ENCODE assay signal across 10 mouse cellular contexts in the genomic region with DNA sequence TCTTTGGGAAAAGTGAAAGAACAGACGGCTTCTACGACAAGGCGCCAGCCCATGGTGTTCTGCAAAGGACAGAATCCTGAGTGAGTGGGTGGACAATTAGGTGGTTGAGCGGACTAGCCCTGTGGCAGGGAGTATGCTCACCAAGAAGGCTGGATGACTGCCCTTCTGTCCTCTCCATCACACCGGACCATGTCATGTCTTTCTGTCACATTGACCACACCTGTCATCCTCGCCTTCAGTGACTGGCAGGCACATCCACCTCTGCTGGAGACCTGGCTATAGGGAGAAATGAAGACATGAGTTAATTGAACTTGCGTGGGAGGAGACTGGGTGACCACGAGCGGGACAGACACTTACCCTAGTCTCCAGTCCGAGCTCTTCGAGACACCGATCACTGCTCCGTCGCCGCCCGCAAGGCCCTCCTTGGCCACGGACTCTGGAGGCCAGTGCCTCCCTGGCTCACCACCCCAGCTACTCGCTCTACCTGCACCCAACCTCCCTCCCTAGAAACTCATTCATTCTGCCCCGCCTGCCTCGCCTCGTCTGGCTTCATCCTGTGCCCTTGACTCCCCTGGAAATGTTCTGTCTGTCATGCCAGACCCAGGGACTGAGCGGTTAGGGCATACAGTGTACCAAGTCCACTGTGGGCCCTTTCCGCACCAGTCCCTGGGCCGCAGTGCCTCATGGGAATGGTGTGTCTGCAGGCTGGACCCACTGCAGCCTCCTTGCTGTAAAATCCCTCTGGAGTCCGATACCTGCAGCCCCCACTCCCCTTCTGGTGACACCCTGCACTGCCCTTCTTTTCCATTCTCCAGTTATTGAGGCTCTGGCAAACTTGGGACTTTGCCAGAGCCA. TPM values are rescaled to one million over a fixed set of nuclear protein-coding genes. Genes with fewer than 3 reads are reported as not detected.
DNase-seq lines count a peak whose midpoint lies in the region; ATAC-seq and TF ChIP-seq lines count a peak whose summit lies in the region.
"Had no signal": no experiment of that assay in that cellular context is flagged by ENCODE, and none has a peak within 500 bp of the region (broad histone marks: within the 10 kb centered on the region; RNA-seq: fewer than 3 reads in every experiment).

No protein-coding gene starts in this region.

- H3K9me3 ChIP-seq in forebrain, embryonic 12.5 days: peaks cover 17% of the 10 kb centered on the region; the same call in 1 of the 2 replicates
- H3K9me3 ChIP-seq in forebrain, embryonic 13.5 days (replicated peaks): peaks cover 10% of the 10 kb centered on the region; the same call in 1 of the 2 replicates
- no peaks in the 10 kb centered on the region for H3K9me3 ChIP-seq in lung, postnatal 0 days (ENCODE audit: low read length)
- peaks cover 13% of the 10 kb centered on the region for H3K9me3 ChIP-seq in limb, embryonic 10.5 days (replicated peaks)
- H3K9me3 ChIP-seq in stomach, embryonic 16.5 days (replicated peaks; ENCODE audit: control insufficient read depth, low read length): peaks cover 5% of the 10 kb centered on the region; the same call in 1 of the 2 replicates

- TF ChIP-seq CTCF in lung, postnatal 0 days (IDR thresholded peaks at IDR 0.05): no peak

- H3K4me3 ChIP-seq in forebrain, embryonic 12.5 days (replicated peaks): no peak overlapping the region; the same call in 1 of the 2 replicates
- no peak overlapping the region for H3K4me3 ChIP-seq in forebrain, embryonic 13.5 days
- H3K4me3 ChIP-seq in lung, postnatal 0 days (ENCODE audit: low read depth, low read length): no peak overlapping the region; the same call in 1 of the 2 replicates
- peak overlapping the region; percentile 60 for H3K4me3 ChIP-seq in limb, embryonic 10.5 days
- H3K4me3 ChIP-seq in stomach, embryonic 16.5 days (replicated peaks; ENCODE audit: low read length): peak overlapping the region; percentile 58

- TF ChIP-seq EP300 in lung, postnatal 0 days (IDR thresholded peaks at IDR 0.05): no peak

- 0 out of 2 replicates have a peak overlapping the region, but pooled peaks have one; percentile 8 for H3K9ac ChIP-seq in forebrain, embryonic 12.5 days
- no peak overlapping the region for H3K9ac ChIP-seq in forebrain, embryonic 13.5 days
- no peak overlapping the region for H3K9ac ChIP-seq in lung, postnatal 0 days (replicated peaks; ENCODE audit: low read depth)
- H3K9ac ChIP-seq in stomach, embryonic 16.5 days (ENCODE audit: low read length): peak overlapping the region; percentile 83

- no peaks in the 10 kb centered on the region for H3K36me3 ChIP-seq in forebrain, embryonic 12.5 days (replicated peaks)
- H3K36me3 ChIP-seq in forebrain, embryonic 13.5 days (ENCODE audit: poor library complexity, severe bottlenecking): no peaks in the 10 kb centered on the region
- no peaks in the 10 kb centered on the region for H3K36me3 ChIP-seq in lung, postnatal 0 days (ENCODE audit: insufficient read depth, low read length)
- H3K36me3 ChIP-seq in limb, embryonic 10.5 days: peaks cover 16% of the 10 kb centered on the region
- no peaks in the 10 kb centered on the region for H3K36me3 ChIP-seq in stomach, embryonic 16.5 days (ENCODE audit: control insufficient read depth, insufficient read depth, low read length)

- WGBS in forebrain, embryonic 12.5 days: 90% methylated on average over 25 of the region's 25 CpGs
- whole genome bisulfite sequencing in forebrain, embryonic 13.5 days: 91% methylated on average over 25 of the region's 25 CpGs
- WGBS in lung, postnatal 0 days: 48% methylated on average over 25 of the region's 25 CpGs
- 75% methylated on average over 25 of the region's 25 CpGs for WGBS in limb, embryonic 10.5 days
- WGBS in stomach, embryonic 16.5 days: 51% methylated on average over 25 of the region's 25 CpGs

- H3K27me3 ChIP-seq in forebrain, embryonic 12.5 days: peaks cover 23% of the 10 kb centered on the region; the same call in 1 of the 2 replicates
- no peaks in the 10 kb centered on the region for H3K27me3 ChIP-seq in forebrain, embryonic 13.5 days
- no peaks in the 10 kb centered on the region for H3K27me3 ChIP-seq in lung, postnatal 0 days (replicated peaks; ENCODE audit: insufficient read depth, low read length)
- H3K27me3 ChIP-seq in limb, embryonic 10.5 days (ENCODE audit: low read depth, poor library complexity, severe bottlenecking): no peaks in the 10 kb centered on the region
- H3K27me3 ChIP-seq in stomach, embryonic 16.5 days (ENCODE audit: control insufficient read depth, insufficient read depth, low read length): no peaks in the 10 kb centered on the region

- DNase-seq in lung, postnatal 0 days (ENCODE audit: low spot score): no peak
- DNase-seq in lung, postnatal 25 days (ENCODE audit: low spot score): no peak
- no peak for DNase-seq in limb, embryonic 10.5 days (ENCODE audit: low spot score)
- no peak for DNase-seq in spleen, postnatal 36 days (ENCODE audit: low spot score in 2 of 2)
- DNase-seq: gastrocnemius, postnatal 14 days; right cerebral cortex, postnatal 4 days had no signal

- ATAC-seq in forebrain, embryonic 12.5 days (ENCODE audit: low FRiP score): no peak
- no peak for ATAC-seq in forebrain, embryonic 13.5 days
- ATAC-seq in lung, postnatal 0 days: no peak
- no peak for ATAC-seq in stomach, embryonic 16.5 days (ENCODE audit: insufficient read depth, low FRiP score)
- ATAC-seq in erythroid progenitor cell, adult 5-6 weeks (replicated peaks; ENCODE audit: low FRiP score, poor library complexity, severe bottlenecking): no peak

- H3K4me1 ChIP-seq in forebrain, embryonic 12.5 days: peaks cover 30% of the 10 kb centered on the region
- peaks cover 13% of the 10 kb centered on the region; the same call in 1 of the 2 replicates for H3K4me1 ChIP-seq in forebrain, embryonic 13.5 days
- peaks cover 3% of the 10 kb centered on the region; the same call in 1 of the 2 replicates for H3K4me1 ChIP-seq in lung, postnatal 0 days (ENCODE audit: insufficient read depth, low read depth, low read length)
- H3K4me1 ChIP-seq in limb, embryonic 10.5 days: peaks cover 82% of the 10 kb centered on the region
- peaks cover 44% of the 10 kb centered on the region for H3K4me1 ChIP-seq in stomach, embryonic 16.5 days (ENCODE audit: control insufficient read depth, insufficient read depth, low read length)

- H3K27ac ChIP-seq in forebrain, embryonic 12.5 days: peak overlapping the region; percentile 15; the same call in 1 of the 2 replicates
- H3K27ac ChIP-seq in forebrain, embryonic 13.5 days: no peak overlapping the region
- H3K27ac ChIP-seq in lung, postnatal 0 days (ENCODE audit: low read length): no peak overlapping the region
- H3K27ac ChIP-seq in limb, embryonic 10.5 days: peak overlapping the region; percentile 91
- peak overlapping the region; percentile 96 for H3K27ac ChIP-seq in stomach, embryonic 16.5 days (ENCODE audit: low read length)

- peak overlapping the region; percentile 49; the same call in 1 of the 2 replicates for H3K4me2 ChIP-seq in forebrain, embryonic 12.5 days
- no peak overlapping the region for H3K4me2 ChIP-seq in forebrain, embryonic 13.5 days
- H3K4me2 ChIP-seq in lung, postnatal 0 days (replicated peaks; ENCODE audit: low read depth, low read length): peak overlapping the region; percentile 50; the same call in 1 of the 2 replicates
- H3K4me2 ChIP-seq in stomach, embryonic 16.5 days (ENCODE audit: low read depth, low read length): peak overlapping the region; percentile 58

RNA-seq across cellular contexts. Expression of a gene that starts 44.2 kb away (rescaled TPM):
- 10.8 and 15.9 TPM in 2 replicates for polyA plus RNA-seq in forebrain, embryonic 12.5 days (2016; fragmentation: Nextera tagmentation; extraction: Ambion mirVana)
- polyA plus RNA-seq in forebrain, embryonic 13.5 days (2015; fragmentation: Nextera tagmentation; extraction: Ambion mirVana): 16.2 and 16.5 TPM in 2 replicates
- polyA plus RNA-seq in lung, postnatal 0 days (2015; fragmentation: Nextera tagmentation; extraction: Ambion mirVana): 15.2 and 15.7 TPM in 2 replicates
- 25.9 and 33.7 TPM in 2 replicates for polyA plus RNA-seq in limb, embryonic 10.5 days (2016; fragmentation: Nextera tagmentation; extraction: Ambion mirVana)
- 16.2 and 30.7 TPM in 2 replicates for polyA plus RNA-seq in stomach, embryonic 16.5 days (2015; fragmentation: Nextera tagmentation; extraction: Ambion mirVana)
- total RNA-seq in erythroid progenitor cell, adult 5-6 weeks (2015; ENCODE audit: low replicate concordance): 9.6 TPM in 1 of 2 replicates, not detected in the other
- total RNA-seq in erythroid progenitor cell, adult 5-6 weeks (2017; ENCODE audit: low replicate concordance): 0.13 TPM in 1 of 2 replicates, not detected in the other

Comparison
In these comparisons a context has a peak if more than half of its experiments do, and no peak if none do; other contexts are left out.
1. H3K27ac ChIP-seq: peak in forebrain, embryonic 12.5 days (single experiment), limb, embryonic 10.5 days (single experiment) and stomach, embryonic 16.5 days (single experiment); none in forebrain, embryonic 13.5 days (single experiment) and lung, postnatal 0 days (single experiment).
2. H3K9ac ChIP-seq: peak in forebrain, embryonic 12.5 days (single experiment) and stomach, embryonic 16.5 days (single experiment); none in forebrain, embryonic 13.5 days (single experiment) and lung, postnatal 0 days (single experiment).
3. H3K4me3 ChIP-seq: peak in limb, embryonic 10.5 days (single experiment) and stomach, embryonic 16.5 days (single experiment); none in forebrain, embryonic 12.5 days (single experiment), forebrain, embryonic 13.5 days (single experiment) and lung, postnatal 0 days (single experiment).